8 mouse cellular contexts compared by ENCODE assay signal in genomic region chr10:59900174-59900435, GRCm38 (mm10). TPM values are rescaled to one million over a fixed set of nuclear protein-coding genes. Genes with fewer than 3 reads are reported as not detected.
A peak's percentile ranks its signal among the peaks of the same experiment; 100 is the strongest.
DNase-seq lines count a peak whose midpoint lies in the region; ATAC-seq and TF ChIP-seq lines count a peak whose summit lies in the region.

No protein-coding gene starts in this region.

- H3K4me2 ChIP-seq in embryonic facial prominence, embryonic 14.5 days (ENCODE audit: low read depth, low read length) = peak overlapping the region; percentile 43
- peak overlapping the region; percentile 43 for H3K4me2 ChIP-seq in intestine, embryonic 16.5 days (ENCODE audit: low read depth, low read length)
- peak overlapping the region; percentile 31 for H3K4me2 ChIP-seq in neural tube, embryonic 13.5 days

- 35% methylated on average over 4 of the region's 4 CpGs for WGBS in embryonic facial prominence, embryonic 14.5 days
- WGBS in intestine, embryonic 16.5 days = 34% methylated on average over 4 of the region's 4 CpGs
- 30% methylated on average over 4 of the region's 4 CpGs for WGBS in neural tube, embryonic 13.5 days

- no peak; the same call in 1 of the 2 replicates for ATAC-seq in embryonic facial prominence, embryonic 14.5 days (ENCODE audit: low read depth)
- ATAC-seq in intestine, embryonic 16.5 days = no peak
- ATAC-seq in neural tube, embryonic 13.5 days (ENCODE audit: low read depth) = no peak

- no peaks in the 10 kb centered on the region for H3K27me3 ChIP-seq in embryonic facial prominence, embryonic 14.5 days (replicated peaks; ENCODE audit: control insufficient read depth, insufficient read depth, low read length)
- no peaks in the 10 kb centered on the region for H3K27me3 ChIP-seq in intestine, embryonic 16.5 days (replicated peaks; ENCODE audit: control insufficient read depth, insufficient read depth, low read length)
- no peaks in the 10 kb centered on the region for H3K27me3 ChIP-seq in neural tube, embryonic 13.5 days

- no peak overlapping the region; the same call in 1 of the 2 replicates for H3K4me3 ChIP-seq in layer of hippocampus, adult 2 months
- no peak overlapping the region for H3K4me3 ChIP-seq in embryonic facial prominence, embryonic 14.5 days (ENCODE audit: low read depth, low read length)
- H3K4me3 ChIP-seq in intestine, embryonic 16.5 days (ENCODE audit: low read length) = peak overlapping the region; percentile 4; the same call in 1 of the 2 replicates
- no peak overlapping the region for H3K4me3 ChIP-seq in neural tube, embryonic 13.5 days

- H3K9ac ChIP-seq in embryonic facial prominence, embryonic 14.5 days (ENCODE audit: low read depth, low read length) = 0 out of 2 replicates have a peak overlapping the region, but pooled peaks have one; percentile 51
- peak overlapping the region; percentile 71 for H3K9ac ChIP-seq in intestine, embryonic 16.5 days (ENCODE audit: low read depth, low read length)
- H3K9ac ChIP-seq in neural tube, embryonic 13.5 days = peak overlapping the region; percentile 41; the same call in 1 of the 2 replicates

- peaks cover 34% of the 10 kb centered on the region for H3K36me3 ChIP-seq in embryonic facial prominence, embryonic 14.5 days (ENCODE audit: control insufficient read depth, insufficient read depth, low read length)
- H3K36me3 ChIP-seq in intestine, embryonic 16.5 days (ENCODE audit: control insufficient read depth, insufficient read depth, low read length) = peaks cover 9% of the 10 kb centered on the region; the same call in 1 of the 2 replicates
- peaks cover 23% of the 10 kb centered on the region for H3K36me3 ChIP-seq in neural tube, embryonic 13.5 days

- DNase-seq in layer of hippocampus, adult 2 months (ENCODE audit: low spot score in 2 of 2) = no peak
- no peak for DNase-seq in layer of hippocampus, adult 8-10 months (ENCODE audit: low spot score in 2 of 2)
- no peak for DNase-seq in embryonic facial prominence, embryonic 14.5 days (ENCODE audit: low spot score)
- DNase-seq in thymus, postnatal 4 days = no peak
- no peak for DNase-seq in thymus, postnatal 25 days
- DNase-seq in layer of hippocampus, adult 9-10 months (ENCODE audit: low spot score) = no peak

- H3K27ac ChIP-seq in layer of hippocampus, adult 2 months = peak overlapping the region; percentile 99
- H3K27ac ChIP-seq in embryonic facial prominence, embryonic 14.5 days (replicated peaks; ENCODE audit: low read depth, low read length) = peak overlapping the region; percentile 98
- peak overlapping the region; percentile 97 for H3K27ac ChIP-seq in intestine, embryonic 16.5 days (ENCODE audit: low read length)
- peak overlapping the region; percentile 98 for H3K27ac ChIP-seq in neural tube, embryonic 13.5 days (replicated peaks)

- TF ChIP-seq CTCF in layer of hippocampus, adult 2 months (conservative IDR thresholded peaks at IDR 0.05) = no peak

- H3K9me3 ChIP-seq in embryonic facial prominence, embryonic 14.5 days (ENCODE audit: control insufficient read depth, low read length) = no peaks in the 10 kb centered on the region
- no peaks in the 10 kb centered on the region for H3K9me3 ChIP-seq in intestine, embryonic 16.5 days (ENCODE audit: control insufficient read depth, low read length)
- H3K9me3 ChIP-seq in neural tube, embryonic 13.5 days = no peaks in the 10 kb centered on the region

- H3K4me1 ChIP-seq in embryonic facial prominence, embryonic 14.5 days (ENCODE audit: control insufficient read depth, insufficient read depth, low read length) = peaks cover 51% of the 10 kb centered on the region
- H3K4me1 ChIP-seq in intestine, embryonic 16.5 days (ENCODE audit: control insufficient read depth, insufficient read depth, low read length) = peaks cover 41% of the 10 kb centered on the region
- peaks cover 85% of the 10 kb centered on the region for H3K4me1 ChIP-seq in neural tube, embryonic 13.5 days (replicated peaks)

RNA-seq across cellular contexts. Expression of gene Dnajb12, which starts 20.7 kb away (rescaled TPM):
- 10 to 100 TPM; 54.4 to 56.8 TPM for total RNA-seq in layer of hippocampus, adult 2 months (2021)
- 10 to 100 TPM; 51.1 to 55.4 (median 52.6) TPM for total RNA-seq in layer of hippocampus, adult 8-10 months (2022)
- 25.5 and 28.7 TPM in 2 replicates for polyA plus RNA-seq in embryonic facial prominence, embryonic 14.5 days (2014; fragmentation: Nextera tagmentation; extraction: Ambion mirVana)
- polyA plus RNA-seq in intestine, embryonic 16.5 days (2015; fragmentation: Nextera tagmentation; extraction: Ambion mirVana) = 26.6 and 27.6 TPM in 2 replicates
- 20.4 and 21.2 TPM in 2 replicates for polyA plus RNA-seq in neural tube, embryonic 13.5 days (2015; fragmentation: Nextera tagmentation; extraction: Ambion mirVana)

RNA-seq across cellular contexts. Expression of gene Ddit4, which starts 51.5 kb away (rescaled TPM):
- 10 to 100 TPM; 63.6 to 66.7 TPM for total RNA-seq in layer of hippocampus, adult 2 months (2021)
- 10 to 100 TPM; 51.3 to 71.6 (median 61.4) TPM for total RNA-seq in layer of hippocampus, adult 8-10 months (2022)
- polyA plus RNA-seq in embryonic facial prominence, embryonic 14.5 days (2014; fragmentation: Nextera tagmentation; extraction: Ambion mirVana) = 8.7 and 9.2 TPM in 2 replicates
- 28.6 and 33.1 TPM in 2 replicates for polyA plus RNA-seq in intestine, embryonic 16.5 days (2015; fragmentation: Nextera tagmentation; extraction: Ambion mirVana)
- 72.8 and 78.2 TPM in 2 replicates for polyA plus RNA-seq in neural tube, embryonic 13.5 days (2015; fragmentation: Nextera tagmentation; extraction: Ambion mirVana)
